Mouse (Mus musculus): ENCODE results near the gene Zfp386.

- no peak for TF ChIP-seq CTCF (IDR thresholded peaks at IDR 0.05; ENCODE audit: low read depth, low read length)
- TF ChIP-seq POLR2AphosphoS5 (IDR thresholded peaks at IDR 0.05; ENCODE audit: insufficient replicate concordance, low read depth, low read length), result no peak
- TF ChIP-seq TAL1 (conservative IDR thresholded peaks at IDR 0.05; ENCODE audit: low read depth, low read length), result no peak
Observed at GRCm38 (mm10) chr12:116062194-116062583, 14.7 kb downstream of the Zfp386 start.
